8 mouse cellular contexts compared by ENCODE assay signal in the genomic region with DNA sequence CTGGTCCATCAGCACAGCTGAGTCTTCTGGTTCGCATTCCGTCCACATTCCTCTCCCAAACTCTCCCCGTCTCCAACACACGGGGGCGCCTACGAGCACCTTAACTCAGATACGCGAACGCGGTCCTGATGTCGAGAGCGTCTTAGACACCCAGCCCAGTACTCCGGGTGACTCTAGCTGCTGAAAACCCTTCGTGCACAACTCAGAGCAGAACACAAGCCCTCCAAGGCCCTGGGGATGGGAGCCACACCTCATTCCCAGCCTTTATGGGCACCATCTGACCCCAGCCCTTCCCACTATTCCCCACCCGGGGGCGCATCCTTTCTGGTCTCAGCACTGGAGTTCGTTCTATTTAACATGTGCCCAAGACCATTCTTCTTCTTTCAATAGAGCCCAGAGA. TPM values are rescaled to one million over a fixed set of nuclear protein-coding genes. Genes with fewer than 3 reads are reported as not detected.
DNase-seq lines count a peak whose midpoint lies in the region; ATAC-seq lines count a peak whose summit lies in the region.

No protein-coding gene starts in this region.

- under 1% methylated on average over 17 of the region's 17 CpGs for WGBS in forebrain, embryonic 13.5 days
- WGBS in neural tube, embryonic 14.5 days: under 1% methylated on average over 17 of the region's 17 CpGs

- H3K4me2 ChIP-seq in forebrain, embryonic 13.5 days: peak overlapping the region; percentile 67
- peak overlapping the region; percentile 60 for H3K4me2 ChIP-seq in neural tube, embryonic 14.5 days (ENCODE audit: low read depth, low read length)

- intact Hi-C loops in heart, postnatal 36 days (cut with DNase I): loop anchor here (1.0 to 2.0 kb wide), 4 partner anchors 25 to 53 kb away; no protein-coding TSS in a partner anchor

- peak overlapping the region; percentile 45 for H3K27ac ChIP-seq in forebrain, embryonic 13.5 days
- no peak overlapping the region for H3K27ac ChIP-seq in neural tube, embryonic 14.5 days (ENCODE audit: low read depth, low read length)

- H3K27me3 ChIP-seq in forebrain, embryonic 13.5 days: no peaks in the 10 kb centered on the region
- no peaks in the 10 kb centered on the region for H3K27me3 ChIP-seq in neural tube, embryonic 14.5 days (ENCODE audit: control insufficient read depth, insufficient read depth, low read length)

- 0 out of 2 replicates have a peak, but pooled peaks cover 2% of the 10 kb centered on the region for H3K36me3 ChIP-seq in forebrain, embryonic 13.5 days (ENCODE audit: poor library complexity, severe bottlenecking)
- H3K36me3 ChIP-seq in neural tube, embryonic 14.5 days (ENCODE audit: control insufficient read depth, insufficient read depth, low read length): no peaks in the 10 kb centered on the region

- peak; percentile 63 for ATAC-seq in CD4-positive, CD25-positive, alpha-beta regulatory T cell, adult 4 months
- peak; percentile 39; the same call in 1 of the 2 replicates for ATAC-seq in forebrain, embryonic 13.5 days
- ATAC-seq in neural tube, embryonic 14.5 days (ENCODE audit: low read depth): peak; percentile 39; the same call in 1 of the 2 replicates

- H3K9ac ChIP-seq in forebrain, embryonic 13.5 days: peak overlapping the region; percentile 48; the same call in 1 of the 2 replicates
- no peak overlapping the region; the same call in 1 of the 2 replicates for H3K9ac ChIP-seq in neural tube, embryonic 14.5 days (replicated peaks; ENCODE audit: low read depth, low read length)

- H3K9me3 ChIP-seq in forebrain, embryonic 13.5 days (replicated peaks): no peaks in the 10 kb centered on the region
- H3K9me3 ChIP-seq in neural tube, embryonic 14.5 days (ENCODE audit: control insufficient read depth, low read length): no peaks in the 10 kb centered on the region

- H3K4me3 ChIP-seq in forebrain, embryonic 13.5 days: peak overlapping the region; percentile 35
- peak overlapping the region; percentile 24; the same call in 1 of the 2 replicates for H3K4me3 ChIP-seq in neural tube, embryonic 14.5 days (ENCODE audit: low read depth, low read length)

- H3K4me1 ChIP-seq in forebrain, embryonic 13.5 days: peaks cover 65% of the 10 kb centered on the region
- H3K4me1 ChIP-seq in neural tube, embryonic 14.5 days (ENCODE audit: control insufficient read depth, insufficient read depth, low read length): peaks cover 32% of the 10 kb centered on the region

- peak; percentile 34 for DNase-seq in c-Kit-positive CD71-positive TER-119-negative erythroid progenitor cells, embryonic 14.5 days (ENCODE audit: low read depth)
- peak; percentile 80 to 81 for DNase-seq in heart, postnatal 36 days
- peak; percentile 42 to 85 for DNase-seq in layer of hippocampus, adult 18-20 months (ENCODE audit: low spot score in 2 of 2)
- DNase-seq in lung, adult 18-20 months: peak; percentile 66 to 67
- peak; percentile 86 for DNase-seq in testis, postnatal 10 days (ENCODE audit: low spot score)

RNA-seq across cellular contexts. Expression of a gene that starts 27.3 kb away (rescaled TPM):
- under 1 TPM; 0.11 to 0.51 TPM for polyA plus RNA-seq in CD4-positive, CD25-positive, alpha-beta regulatory T cell, adult 4 months (2017; shearing (Covaris generic))
- 2.1 TPM in 2 replicates for polyA plus RNA-seq in forebrain, embryonic 13.5 days (2015; fragmentation: Nextera tagmentation; extraction: Ambion mirVana)
- 1 to 10 TPM; 1.0 to 1.1 TPM for total RNA-seq in heart, postnatal 36 days (2021)
- 1 to 10 TPM; 1.2 TPM for total RNA-seq in layer of hippocampus, adult 18-20 months (2021)
- 0.79 and 1.8 TPM in 2 replicates for polyA plus RNA-seq in neural tube, embryonic 14.5 days (2014; fragmentation: Nextera tagmentation; extraction: Ambion mirVana)

Comparison
In these comparisons a context has a peak if more than half of its experiments do, and no peak if none do; other contexts are left out.
1. DNase-seq: peak in every context shown above with its lines; median percentile 86 in testis, postnatal 10 days; 80 in heart, postnatal 36 days; 66 in lung, adult 18-20 months; 64 in layer of hippocampus, adult 18-20 months; 34 in c-Kit-positive CD71-positive TER-119-negative erythroid progenitor cells, embryonic 14.5 days.